Mouse (Mus musculus): Measurements from ENCODE around the gene P2ry14. TPM values are rescaled to one million over a fixed set of nuclear protein-coding genes. Genes with fewer than 3 reads are reported as not detected.

The P2ry14 gene
- polyA plus RNA-seq, 1 experiment from 2014 or later: 2.6 TPM

DNA sequence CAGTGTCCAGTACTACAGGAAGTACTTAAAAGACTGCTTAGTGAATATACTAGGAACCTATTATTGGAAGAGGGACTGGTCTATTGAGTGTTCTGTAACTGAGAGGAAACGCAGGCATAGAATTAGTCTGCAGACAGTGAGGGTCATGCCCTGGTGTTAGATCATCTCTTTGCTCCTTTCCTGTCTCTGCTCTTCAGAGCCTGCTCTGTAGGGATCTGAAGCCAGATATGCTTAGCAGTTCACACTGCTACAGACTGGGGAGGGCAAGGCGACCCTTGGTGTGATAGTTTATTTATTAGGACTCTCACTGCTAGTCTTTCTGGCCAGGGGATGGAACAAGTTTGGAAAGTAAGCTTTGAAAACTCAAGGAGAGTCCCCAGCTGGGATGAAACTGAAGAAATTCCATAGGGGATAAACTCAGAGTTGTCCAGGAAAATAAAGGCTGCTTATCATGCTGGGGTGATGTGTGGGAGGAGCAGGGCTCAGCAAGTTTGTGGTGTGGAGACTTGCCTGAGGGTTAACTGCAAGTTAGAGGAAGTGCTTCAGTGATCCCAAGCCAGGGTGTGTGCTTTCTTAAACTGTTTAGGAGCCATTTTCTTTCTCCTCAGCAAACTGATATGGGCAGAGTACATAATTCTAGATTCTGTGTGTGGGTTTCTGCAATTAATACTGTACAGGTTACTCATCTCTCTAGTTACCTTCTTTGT is 16.7 kb upstream of the P2ry14 start:
- Histone ChIP-seq H3K9me3 (no peaks in the 10 kb centered on the region), H3K36me3 (no peaks in the 10 kb centered on the region), H3K9ac (no peak overlapping the region), H3K4me2 (replicated peaks) (no peak overlapping the region), H3K4me1 (0 out of 2 replicates have a peak, but pooled peaks cover 8% of the 10 kb centered on the region), H3K27me3 (no peaks in the 10 kb centered on the region), H3K4me3 (no peak overlapping the region), H3K27ac (no peak overlapping the region)
- WGBS: 42% methylated on average over 2 of the region's 2 CpGs
- ATAC-seq (ENCODE audit: insufficient number of reproducible peaks, insufficient read depth, low FRiP score, low TSS enrichment): no peak

DNA sequence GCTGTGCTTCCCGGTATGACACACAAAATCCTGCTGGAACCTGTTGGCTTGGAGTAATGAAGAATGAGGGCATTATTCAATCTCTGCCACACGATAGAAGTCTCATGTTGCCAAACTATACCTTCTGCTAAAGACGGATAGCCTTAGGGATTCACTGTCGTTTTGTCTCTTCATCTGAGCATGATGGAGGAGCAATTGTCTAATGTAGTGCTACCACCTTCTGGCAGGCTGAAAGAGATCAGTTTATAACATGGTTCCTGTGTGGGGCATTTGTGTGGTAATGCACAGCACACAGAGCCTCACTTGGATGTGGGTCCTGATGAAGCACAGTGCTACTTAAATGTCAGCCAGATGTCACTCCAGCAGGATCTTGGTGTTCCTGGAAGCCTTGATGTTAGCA is 15.8 kb upstream of the P2ry14 start:
- Histone ChIP-seq H3K27me3 (no peaks in the 10 kb centered on the region), H3K4me2 (replicated peaks) (no peak overlapping the region), H3K36me3 (no peaks in the 10 kb centered on the region), H3K4me1 (0 out of 2 replicates have a peak, but pooled peaks cover 8% of the 10 kb centered on the region), H3K27ac (no peak overlapping the region), H3K9ac (no peak overlapping the region), H3K9me3 (no peaks in the 10 kb centered on the region), H3K4me3 (no peak overlapping the region)
- ATAC-seq (ENCODE audit: insufficient number of reproducible peaks, insufficient read depth, low FRiP score, low TSS enrichment): no peak
- 59% methylated on average over 4 of the region's 4 CpGs for WGBS

DNA sequence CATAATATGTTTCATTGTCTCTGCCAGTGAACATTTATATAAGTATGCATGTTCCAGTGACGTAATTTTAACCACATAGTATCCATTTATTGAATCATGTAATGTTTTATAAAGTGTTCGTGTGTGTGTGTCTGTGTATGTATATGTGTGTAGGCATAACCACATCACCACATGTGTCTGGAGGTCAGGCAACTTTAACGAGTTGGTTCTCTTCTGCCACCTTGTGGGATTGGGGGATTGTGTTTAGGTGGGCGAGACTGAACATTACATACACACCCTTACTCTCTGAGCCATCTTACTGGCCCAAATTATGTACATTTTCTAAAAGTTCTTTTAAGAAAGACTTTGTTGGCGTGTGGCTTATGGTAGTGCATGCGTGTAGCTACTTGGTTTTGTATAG is 15.1 kb upstream of the P2ry14 start:
- Histone ChIP-seq H3K27ac (no peak overlapping the region), H3K36me3 (no peaks in the 10 kb centered on the region), H3K9ac (no peak overlapping the region), H3K27me3 (no peaks in the 10 kb centered on the region), H3K4me1 (0 out of 2 replicates have a peak, but pooled peaks cover 8% of the 10 kb centered on the region), H3K4me3 (no peak overlapping the region), H3K9me3 (no peaks in the 10 kb centered on the region), H3K4me2 (replicated peaks) (no peak overlapping the region)
- 91% methylated on average over 6 of the region's 6 CpGs for WGBS
- ATAC-seq (ENCODE audit: insufficient number of reproducible peaks, insufficient read depth, low FRiP score, low TSS enrichment): no peak

DNA sequence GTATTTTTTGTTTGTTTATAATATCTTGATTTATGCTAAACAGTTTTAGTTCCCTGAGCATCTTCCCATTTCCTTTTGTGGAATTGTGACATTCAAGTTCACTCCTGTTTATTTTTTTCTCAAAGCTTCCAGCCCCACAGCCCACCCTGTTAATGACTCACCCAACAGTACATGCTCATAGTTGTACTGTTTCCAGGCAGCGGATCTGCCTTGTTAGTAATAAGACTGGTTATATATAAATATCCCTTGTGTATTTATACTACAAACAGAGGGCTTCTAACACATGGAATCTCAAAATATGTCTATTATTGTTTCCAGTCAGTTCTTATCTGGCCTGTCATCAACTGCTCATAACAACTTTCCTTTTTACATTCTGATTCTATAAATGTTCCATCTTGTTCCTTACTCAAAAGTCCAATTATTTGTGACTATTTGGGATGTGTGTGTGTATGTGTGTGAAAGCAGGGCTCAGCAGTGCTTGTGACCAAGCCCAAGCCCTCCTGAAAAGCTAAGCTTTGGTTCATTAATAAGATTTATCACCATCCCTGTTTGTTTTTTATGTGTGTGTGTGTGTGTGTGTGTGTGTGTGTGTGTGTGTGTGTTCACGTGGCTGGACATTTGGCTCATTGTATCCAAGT is 14.1 kb upstream of the P2ry14 start:
- no peaks in the 10 kb centered on the region for H3K36me3 ChIP-seq
- no peaks in the 10 kb centered on the region for H3K9me3 ChIP-seq
- no peak overlapping the region for H3K4me2 ChIP-seq (replicated peaks)
- WGBS: 78% methylated on average over 2 of the region's 2 CpGs
- 0 out of 2 replicates have a peak, but pooled peaks cover 8% of the 10 kb centered on the region for H3K4me1 ChIP-seq
- no peak overlapping the region for H3K9ac ChIP-seq
- no peaks in the 10 kb centered on the region for H3K27me3 ChIP-seq
- H3K27ac ChIP-seq: no peak overlapping the region
- ATAC-seq (ENCODE audit: insufficient number of reproducible peaks, insufficient read depth, low FRiP score, low TSS enrichment): no peak
- no peak overlapping the region for H3K4me3 ChIP-seq

DNA sequence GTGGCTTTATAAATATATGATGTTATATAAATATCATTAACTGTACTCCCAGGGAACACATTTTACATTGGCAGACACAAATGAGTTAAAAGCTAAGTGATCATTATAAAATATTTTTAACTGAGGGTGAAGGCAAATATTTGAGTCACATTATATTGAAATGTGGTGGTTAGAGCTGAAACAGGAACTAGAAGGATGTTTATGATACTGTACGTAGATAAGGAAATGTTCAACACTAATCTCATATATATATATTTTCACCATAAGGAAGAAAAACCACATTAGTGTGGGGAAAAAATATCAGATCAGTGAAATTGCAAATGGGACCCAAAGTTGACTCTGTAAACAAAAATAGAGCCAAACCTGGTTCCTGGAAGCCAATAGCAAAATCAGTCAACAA is 7.0 kb upstream of the P2ry14 start:
- Histone ChIP-seq H3K9me3 (no peaks in the 10 kb centered on the region), H3K36me3 (no peaks in the 10 kb centered on the region), H3K9ac (no peak overlapping the region), H3K27me3 (no peaks in the 10 kb centered on the region), H3K4me2 (replicated peaks) (no peak overlapping the region), H3K27ac (no peak overlapping the region), H3K4me1 (no peaks in the 10 kb centered on the region), H3K4me3 (no peak overlapping the region)
- 81% methylated on average over 1 of the region's 1 CpGs for WGBS
- no peak for ATAC-seq (ENCODE audit: insufficient number of reproducible peaks, insufficient read depth, low FRiP score, low TSS enrichment)

DNA sequence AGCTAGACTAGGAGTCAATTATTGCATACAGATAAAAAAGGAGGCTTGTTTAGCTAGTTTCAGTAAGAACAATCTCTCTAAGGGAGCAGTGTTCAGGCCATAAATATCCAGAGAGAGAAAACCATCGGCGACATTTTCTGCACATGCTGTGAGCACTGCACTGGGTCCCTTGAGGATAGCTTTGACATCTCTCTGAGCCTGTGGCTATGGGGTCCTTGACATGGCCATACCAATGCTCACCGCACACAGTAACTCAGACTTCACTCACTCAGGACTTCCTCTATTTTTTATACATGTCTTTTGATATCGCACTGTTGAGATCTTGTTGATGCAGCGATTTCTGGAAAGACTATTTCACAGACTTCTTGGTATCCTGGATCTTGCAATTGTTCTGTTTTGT is 3.6 kb upstream of the P2ry14 start:
- 94% methylated on average over 5 of the region's 5 CpGs for WGBS
- Histone ChIP-seq H3K27me3 (no peaks in the 10 kb centered on the region), H3K36me3 (no peaks in the 10 kb centered on the region), H3K4me2 (replicated peaks) (no peak overlapping the region), H3K27ac (no peak overlapping the region), H3K4me1 (no peaks in the 10 kb centered on the region), H3K4me3 (no peak overlapping the region), H3K9me3 (no peaks in the 10 kb centered on the region), H3K9ac (no peak overlapping the region)
- ATAC-seq (ENCODE audit: insufficient number of reproducible peaks, insufficient read depth, low FRiP score, low TSS enrichment): no peak

DNA sequence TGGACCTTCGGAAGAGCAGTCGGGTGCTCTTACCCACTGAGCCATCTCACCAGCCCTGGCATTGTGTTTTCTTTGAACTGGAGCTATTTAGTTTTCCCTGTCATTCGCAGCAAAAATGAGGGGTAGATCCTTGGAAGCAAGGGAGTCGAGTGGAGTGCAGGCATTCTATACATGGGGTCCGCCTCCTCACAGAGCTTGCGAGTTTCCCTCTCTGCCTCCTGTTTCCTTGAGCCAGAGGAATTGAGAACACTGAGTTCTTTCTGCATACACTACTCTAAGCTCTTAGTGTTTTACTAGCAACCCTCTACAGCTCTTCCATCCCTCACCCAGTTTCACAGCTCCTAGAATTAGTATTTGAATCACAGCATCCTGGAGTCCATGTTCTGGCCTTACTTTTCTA is 2.0 kb upstream of the P2ry14 start:
- Histone ChIP-seq H3K9me3 (no peaks in the 10 kb centered on the region), H3K36me3 (no peaks in the 10 kb centered on the region), H3K27me3 (no peaks in the 10 kb centered on the region), H3K27ac (no peak overlapping the region), H3K4me3 (no peak overlapping the region), H3K9ac (no peak overlapping the region), H3K4me2 (replicated peaks) (no peak overlapping the region), H3K4me1 (no peaks in the 10 kb centered on the region)
- ATAC-seq (ENCODE audit: insufficient number of reproducible peaks, insufficient read depth, low FRiP score, low TSS enrichment): no peak
- WGBS: 85% methylated on average over 6 of the region's 6 CpGs

DNA sequence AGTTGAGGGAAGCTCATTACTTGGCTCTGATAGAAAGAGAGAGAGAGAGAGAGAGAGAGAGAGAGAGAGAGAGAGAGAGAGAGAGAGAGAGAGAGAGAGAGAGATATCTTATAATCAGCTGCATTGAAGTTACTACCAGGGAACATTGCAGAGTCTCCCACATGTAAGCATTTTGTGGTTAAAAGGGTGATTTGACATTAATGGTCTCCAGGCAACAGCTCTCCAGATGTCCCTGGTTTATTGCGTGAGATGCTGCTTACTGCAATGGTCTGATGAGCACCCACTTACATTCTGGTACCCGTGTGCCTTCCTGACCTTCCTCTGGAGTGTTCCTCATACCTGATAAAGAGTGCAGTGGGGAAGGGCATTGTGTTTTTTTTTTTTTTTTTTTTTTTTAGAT is 1.5 kb upstream of the P2ry14 start:
- Histone ChIP-seq H3K27ac (no peak overlapping the region), H3K4me2 (replicated peaks) (no peak overlapping the region), H3K4me3 (no peak overlapping the region), H3K9me3 (no peaks in the 10 kb centered on the region), H3K4me1 (no peaks in the 10 kb centered on the region), H3K36me3 (no peaks in the 10 kb centered on the region), H3K9ac (no peak overlapping the region), H3K27me3 (no peaks in the 10 kb centered on the region)
- 51% methylated on average over 2 of the region's 2 CpGs for WGBS
- ATAC-seq (ENCODE audit: insufficient number of reproducible peaks, insufficient read depth, low FRiP score, low TSS enrichment): no peak

DNA sequence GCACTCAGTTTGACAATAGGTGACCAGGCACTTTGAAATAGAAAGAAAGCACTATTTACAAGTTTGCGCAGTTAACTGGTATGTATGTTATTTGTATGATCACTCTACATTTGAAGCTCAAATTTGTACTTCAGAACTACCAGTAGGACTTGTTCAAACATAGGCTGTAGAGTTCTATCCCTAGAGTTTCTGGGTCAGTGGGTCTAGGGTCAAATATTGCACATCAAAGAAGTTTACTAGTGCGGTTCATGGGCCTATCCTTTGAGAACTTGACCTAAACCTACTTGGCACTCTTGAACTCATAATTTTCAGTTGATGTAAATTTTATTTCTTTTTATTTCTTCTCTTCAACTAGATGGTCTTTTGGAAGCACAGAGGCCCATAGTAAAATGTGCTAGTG is 2.8 kb downstream of the P2ry14 start:
- 98% methylated on average over 2 of the region's 2 CpGs for WGBS
- H3K36me3 ChIP-seq: no peaks in the 10 kb centered on the region

DNA sequence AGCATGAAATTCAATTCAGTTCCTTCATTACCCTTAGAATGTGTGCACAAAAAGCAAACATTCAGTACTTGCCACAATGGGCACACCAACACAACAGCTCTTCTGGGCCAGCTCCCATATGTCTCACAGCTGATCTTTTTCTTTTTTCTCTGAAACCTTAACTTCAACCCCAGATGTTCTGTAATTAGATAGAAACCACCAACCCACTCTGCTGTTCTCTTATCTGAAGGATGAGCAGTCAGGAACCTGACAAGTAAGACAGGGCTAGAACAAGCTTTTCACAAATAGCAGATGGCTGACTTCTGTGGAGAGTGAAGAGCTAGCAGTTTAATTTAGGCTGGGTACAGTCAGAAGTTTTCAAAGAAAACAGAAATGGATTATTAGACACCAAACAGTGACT is 3.8 kb downstream of the P2ry14 start:
- H3K27ac ChIP-seq: no peak overlapping the region
- ATAC-seq (ENCODE audit: insufficient number of reproducible peaks, insufficient read depth, low FRiP score, low TSS enrichment): no peak
- no peaks in the 10 kb centered on the region for H3K4me1 ChIP-seq

More for the DNA sequence above, 2.8 kb downstream of the P2ry14 start:
- Histone ChIP-seq H3K4me1 (no peaks in the 10 kb centered on the region), H3K9ac (no peak overlapping the region), H3K27me3 (no peaks in the 10 kb centered on the region), H3K27ac (no peak overlapping the region), H3K4me2 (replicated peaks) (no peak overlapping the region), H3K9me3 (no peaks in the 10 kb centered on the region), H3K4me3 (no peak overlapping the region)
- no peak for ATAC-seq (ENCODE audit: insufficient number of reproducible peaks, insufficient read depth, low FRiP score, low TSS enrichment)

DNA sequence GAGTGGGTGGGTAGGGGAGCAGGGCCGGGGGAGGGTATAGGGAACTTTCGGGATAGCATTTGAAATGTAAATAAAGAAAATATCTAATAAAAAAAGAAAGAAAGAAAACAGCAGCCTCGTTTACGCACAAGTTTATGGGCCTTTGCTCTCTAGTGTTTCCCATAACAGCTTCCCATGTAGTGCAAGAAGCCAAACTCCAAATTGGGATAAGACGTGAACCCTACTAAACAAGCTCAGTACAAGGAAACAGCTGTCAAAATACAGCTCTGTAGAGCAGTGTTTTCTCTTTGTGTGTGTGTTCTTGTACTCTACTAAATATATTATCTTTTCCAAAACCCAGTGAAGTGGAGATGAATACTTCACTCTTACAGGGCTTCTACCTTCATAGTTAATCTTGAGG is 8.2 kb downstream of the P2ry14 start:
- H3K4me2 ChIP-seq (replicated peaks): no peak overlapping the region
- no peak overlapping the region for H3K27ac ChIP-seq
- H3K27me3 ChIP-seq: no peaks in the 10 kb centered on the region
- no peak overlapping the region for H3K4me3 ChIP-seq
- H3K9me3 ChIP-seq: no peaks in the 10 kb centered on the region
- 63% methylated on average over 5 of the region's 5 CpGs for WGBS
- 0 out of 2 replicates have a peak, but pooled peaks cover 4% of the 10 kb centered on the region for H3K4me1 ChIP-seq
- no peaks in the 10 kb centered on the region for H3K36me3 ChIP-seq
- ATAC-seq (ENCODE audit: insufficient number of reproducible peaks, insufficient read depth, low FRiP score, low TSS enrichment): no peak
- no peak overlapping the region for H3K9ac ChIP-seq

More for the DNA sequence above, 3.8 kb downstream of the P2ry14 start:
- Histone ChIP-seq H3K36me3 (no peaks in the 10 kb centered on the region), H3K9ac (no peak overlapping the region), H3K9me3 (no peaks in the 10 kb centered on the region), H3K4me3 (no peak overlapping the region), H3K4me2 (replicated peaks) (no peak overlapping the region), H3K27me3 (no peaks in the 10 kb centered on the region)

DNA sequence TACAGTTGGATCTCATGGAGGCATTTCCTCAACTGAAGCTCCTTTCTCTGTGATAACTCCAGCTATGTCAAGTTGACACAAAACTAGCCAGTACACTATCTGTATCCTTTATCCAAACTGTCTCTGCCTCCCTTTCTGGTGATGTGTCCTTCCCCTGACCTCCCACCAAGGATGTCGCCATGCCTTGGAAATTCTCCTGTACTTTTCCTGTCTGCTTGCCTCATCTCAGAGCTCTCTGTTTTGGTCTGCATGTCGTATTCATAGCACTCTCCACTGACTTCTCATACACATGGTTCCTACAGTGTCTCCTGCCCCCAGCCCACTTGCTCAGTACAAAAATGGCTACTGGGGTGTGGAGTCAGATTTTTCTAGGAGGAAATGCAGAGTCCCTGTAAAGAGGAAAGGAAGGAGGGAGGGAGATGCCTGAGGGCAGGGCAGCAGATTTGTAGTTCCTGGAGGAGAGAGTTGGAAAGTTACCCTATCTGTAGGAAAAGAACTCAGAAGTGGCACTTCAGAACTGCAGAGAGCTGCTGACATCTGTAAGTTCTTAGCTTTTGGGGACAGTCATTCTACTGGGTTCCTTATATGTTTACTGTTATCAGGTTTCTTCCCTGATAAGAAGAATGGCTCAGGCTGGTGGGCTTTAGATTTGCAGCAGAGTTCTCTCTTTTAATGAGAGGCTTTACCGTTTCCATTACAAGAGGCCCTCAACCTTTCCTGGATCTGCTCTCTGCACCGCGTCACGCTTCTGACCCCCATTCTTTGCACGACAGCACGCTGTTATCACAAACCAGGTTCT is 11.7 kb downstream of the P2ry14 start:
- H3K9ac ChIP-seq: no peak overlapping the region
- H3K36me3 ChIP-seq: no peaks in the 10 kb centered on the region
- H3K4me2 ChIP-seq (replicated peaks): no peak overlapping the region
- WGBS: 72% methylated on average over 8 of the region's 8 CpGs
- no peak overlapping the region for H3K4me3 ChIP-seq
- no peak for ATAC-seq (ENCODE audit: insufficient number of reproducible peaks, insufficient read depth, low FRiP score, low TSS enrichment)
- no peaks in the 10 kb centered on the region for H3K27me3 ChIP-seq
- no peak overlapping the region for H3K27ac ChIP-seq
- H3K4me1 ChIP-seq: 0 out of 2 replicates have a peak, but pooled peaks cover 4% of the 10 kb centered on the region
- H3K9me3 ChIP-seq: no peaks in the 10 kb centered on the region

Measured in embryonic facial prominence, embryonic 12.5 days (tissue).